Mouse (Mus musculus): Measurements from ENCODE around the gene Bag3.

The Bag3 gene

DNA sequence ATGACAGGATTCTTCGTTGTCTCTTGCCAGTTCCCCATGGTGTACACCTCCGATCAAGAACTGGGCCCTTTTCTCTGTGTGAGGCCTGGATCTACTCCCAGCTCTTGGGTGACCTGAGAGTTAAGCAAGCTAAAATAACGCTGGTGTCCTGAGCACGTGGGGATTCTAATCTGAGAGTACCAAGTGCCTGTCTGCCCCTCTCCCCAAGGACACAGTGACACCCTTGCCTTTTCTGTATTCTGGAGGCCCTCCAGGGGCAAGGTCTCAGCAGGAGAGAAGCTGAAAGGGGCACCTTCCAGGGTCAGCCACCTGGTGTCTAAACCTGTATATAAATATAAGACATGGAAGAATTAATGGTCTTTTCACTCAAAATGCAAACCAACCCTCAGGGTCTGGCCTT is 14.3 kb downstream of the Bag3 start:
- DNase-seq (ENCODE audit: low read depth, low spot score): no peak

DNA sequence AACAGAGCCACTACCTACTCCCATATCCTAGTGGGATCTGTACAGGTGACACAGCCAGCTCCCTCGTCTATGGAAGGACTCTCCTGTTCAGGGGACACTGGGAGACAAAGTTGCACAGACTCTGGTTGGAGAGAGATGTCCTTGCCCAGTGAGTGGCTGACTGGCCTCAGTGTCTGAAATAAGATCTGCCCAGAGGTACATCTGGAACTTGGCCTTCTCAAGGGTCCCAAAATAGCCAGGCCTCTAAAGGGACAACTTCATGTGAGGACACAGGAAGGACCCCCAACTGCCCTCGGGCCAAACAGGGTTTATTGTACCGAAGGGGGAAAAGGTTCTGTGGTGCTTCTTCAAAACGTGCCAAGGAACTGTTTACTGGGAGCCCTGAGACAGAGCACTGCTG is 14.8 kb downstream of the Bag3 start:
- no peak for DNase-seq (ENCODE audit: low read depth, low spot score)

DNA sequence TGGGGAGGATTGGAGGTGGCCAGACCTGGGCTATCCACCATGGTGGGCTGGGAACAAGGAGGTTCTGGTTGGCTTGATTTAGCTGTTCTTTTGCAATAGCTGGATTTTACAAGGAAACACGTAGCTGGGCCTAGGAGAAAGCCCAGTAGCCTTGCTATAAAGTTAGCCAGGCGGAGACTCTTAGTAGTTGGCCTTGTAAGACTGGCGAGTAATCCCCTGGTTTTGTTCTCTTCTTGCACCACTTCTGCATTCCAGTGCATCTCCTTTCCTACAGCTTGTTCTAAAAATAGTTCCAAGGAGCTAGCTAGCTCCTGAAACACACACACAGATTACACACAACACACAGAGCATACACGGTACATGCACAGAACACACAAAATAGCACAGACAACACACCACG is 15.4 kb downstream of the Bag3 start:
- DNase-seq (ENCODE audit: low read depth, low spot score): no peak

DNA sequence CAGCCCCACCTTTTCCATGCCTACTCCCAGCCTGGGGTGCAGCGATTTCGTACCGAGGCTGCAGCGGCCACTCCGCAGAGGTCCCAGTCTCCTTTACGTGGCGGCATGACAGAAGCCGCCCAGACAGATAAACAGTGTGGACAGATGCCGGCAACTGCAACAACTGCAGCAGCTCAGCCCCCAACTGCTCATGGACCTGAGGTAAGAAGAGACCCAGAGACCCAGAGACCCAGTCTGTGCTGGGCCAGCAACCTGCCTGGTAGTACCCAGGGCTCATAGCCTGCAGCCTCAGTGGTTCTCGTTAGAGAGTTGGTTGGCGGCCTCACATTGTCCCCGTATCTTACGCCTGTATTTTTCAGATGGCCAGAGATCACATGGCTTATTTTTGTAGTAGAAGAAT is 16.7 kb downstream of the Bag3 start:
- DNase-seq (ENCODE audit: low read depth, low spot score): no peak

DNA sequence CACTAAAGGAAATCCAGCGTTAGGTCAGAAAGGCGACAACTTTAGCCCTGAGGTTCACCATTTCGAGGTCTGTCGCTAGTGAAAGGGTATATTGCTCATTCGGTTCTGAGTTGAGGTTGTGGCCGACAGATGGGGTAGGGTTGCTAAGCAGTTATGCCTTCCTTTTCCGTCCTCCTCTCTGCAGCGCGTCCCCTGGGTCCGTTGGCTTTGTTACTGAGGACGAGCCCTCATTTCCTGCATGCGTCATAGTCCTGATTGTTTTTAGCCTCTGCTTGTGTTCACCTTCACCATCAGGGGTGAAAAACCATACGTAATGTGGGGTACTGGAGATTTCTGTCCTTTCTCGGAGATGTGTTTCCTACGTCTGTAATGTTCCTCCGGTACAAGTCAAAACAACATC is 17.3 kb downstream of the Bag3 start:
- DNase-seq (ENCODE audit: low read depth, low spot score): no peak

DNA sequence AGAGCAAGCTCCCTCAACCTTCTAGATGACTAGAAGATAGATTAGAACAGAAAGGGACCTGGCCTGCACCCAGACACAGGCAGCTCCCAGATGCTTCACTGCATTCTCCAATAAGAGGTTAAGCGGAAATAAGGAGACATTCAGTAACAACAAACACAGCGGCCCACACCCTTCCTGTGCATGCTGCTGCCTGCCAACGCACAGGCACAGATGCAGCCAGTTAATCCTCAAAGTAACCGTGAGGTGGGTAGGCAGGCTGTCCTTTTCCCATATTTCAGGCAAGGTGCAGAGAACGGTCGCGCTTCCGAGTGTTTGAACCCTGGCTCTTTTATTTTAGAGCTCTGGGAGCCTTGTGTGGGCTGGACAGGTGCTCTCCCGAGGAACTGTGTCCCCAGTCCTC is 17.8 kb downstream of the Bag3 start:
- no peak for DNase-seq (ENCODE audit: low read depth, low spot score)

DNA sequence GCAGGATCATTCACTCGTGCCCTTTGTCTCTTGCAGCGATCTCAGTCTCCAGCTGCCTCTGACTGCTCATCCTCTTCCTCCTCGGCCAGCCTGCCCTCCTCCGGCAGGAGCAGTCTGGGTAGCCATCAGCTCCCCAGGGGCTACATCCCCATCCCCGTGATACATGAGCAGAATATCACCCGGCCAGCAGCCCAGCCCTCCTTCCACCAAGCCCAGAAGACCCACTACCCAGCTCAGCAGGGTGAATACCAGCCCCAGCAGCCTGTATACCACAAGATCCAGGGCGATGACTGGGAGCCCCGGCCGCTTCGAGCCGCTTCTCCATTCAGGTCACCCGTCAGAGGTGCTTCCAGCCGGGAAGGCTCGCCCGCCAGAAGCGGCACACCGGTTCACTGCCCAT is 18.4 kb downstream of the Bag3 start:
- no peak for DNase-seq (ENCODE audit: low read depth, low spot score)

DNA sequence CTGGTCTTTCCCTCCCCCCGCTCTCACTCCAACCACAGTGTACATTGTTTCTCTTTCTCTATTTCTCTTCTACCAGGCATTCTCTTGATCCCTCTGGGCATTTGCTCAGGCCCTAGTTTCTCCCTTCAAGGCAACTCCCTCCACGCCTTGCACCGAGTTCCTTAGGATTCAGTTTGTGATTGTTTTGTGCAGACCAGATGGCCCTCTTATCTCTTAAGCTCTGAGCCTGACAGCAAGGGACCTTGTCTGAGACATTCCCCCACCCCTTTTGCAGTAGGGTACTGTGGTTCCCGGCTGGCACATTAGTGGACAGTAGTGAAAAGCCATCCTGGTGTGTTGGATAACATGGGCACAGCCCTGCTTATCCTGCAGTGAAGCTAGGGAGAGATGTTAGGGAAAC is 19.1 kb downstream of the Bag3 start:
- no peak for DNase-seq (ENCODE audit: low read depth, low spot score)

DNA sequence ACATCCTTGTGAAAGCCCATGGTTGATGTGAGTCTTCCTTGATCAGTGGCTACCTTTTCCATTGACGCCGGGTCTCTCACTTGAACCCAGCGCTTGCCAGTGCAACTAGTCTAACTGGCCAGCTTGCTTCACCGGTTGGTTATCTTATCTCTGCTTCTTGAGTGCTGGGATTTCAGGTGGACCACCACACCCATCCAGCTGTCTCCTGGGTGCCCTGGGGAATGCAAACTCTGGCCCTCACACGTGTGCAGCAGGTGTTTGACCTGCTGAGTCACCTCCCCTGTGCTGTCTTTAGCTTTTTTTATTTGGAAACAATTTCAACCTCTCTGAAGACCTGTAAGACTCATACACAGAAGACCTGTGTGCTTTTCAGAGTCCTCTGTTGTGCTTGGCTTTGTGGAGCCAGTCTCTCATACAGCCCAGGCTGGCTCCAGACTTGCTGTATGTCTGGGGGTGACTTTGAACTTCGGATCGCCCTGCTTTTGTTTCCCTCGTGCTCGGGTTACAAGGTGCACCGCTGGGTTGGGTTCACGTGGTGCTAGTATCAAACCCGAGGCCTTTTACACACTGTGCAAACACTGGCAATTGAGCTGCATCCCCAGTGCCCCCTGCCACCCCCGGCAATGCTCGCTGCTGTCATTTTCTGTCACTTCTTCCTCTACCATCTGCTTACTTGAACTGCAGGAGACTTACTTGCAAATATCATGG is 19.9 kb downstream of the Bag3 start:
- no peak for DNase-seq (ENCODE audit: low read depth, low spot score)

DNA sequence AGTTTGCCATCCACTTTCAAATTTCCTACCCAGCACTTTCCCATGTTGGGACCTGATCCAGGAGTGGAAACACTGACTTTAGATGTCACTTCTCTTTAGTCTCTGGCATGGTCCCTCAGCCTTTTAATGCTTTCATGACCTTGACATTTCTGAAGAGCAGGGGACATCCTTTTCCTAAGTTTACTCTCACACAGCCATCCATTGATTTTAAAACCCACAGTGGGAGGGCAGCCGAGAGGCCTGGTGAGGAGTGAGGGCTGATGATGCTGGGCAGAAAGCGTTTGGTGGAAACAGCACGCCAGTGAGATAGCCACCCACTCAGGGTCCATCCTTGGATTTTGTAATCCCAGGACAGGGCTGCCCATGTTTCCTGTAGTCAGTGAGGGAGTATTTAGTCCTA is 20.5 kb downstream of the Bag3 start:
- DNase-seq (ENCODE audit: low read depth, low spot score): no peak

DNA sequence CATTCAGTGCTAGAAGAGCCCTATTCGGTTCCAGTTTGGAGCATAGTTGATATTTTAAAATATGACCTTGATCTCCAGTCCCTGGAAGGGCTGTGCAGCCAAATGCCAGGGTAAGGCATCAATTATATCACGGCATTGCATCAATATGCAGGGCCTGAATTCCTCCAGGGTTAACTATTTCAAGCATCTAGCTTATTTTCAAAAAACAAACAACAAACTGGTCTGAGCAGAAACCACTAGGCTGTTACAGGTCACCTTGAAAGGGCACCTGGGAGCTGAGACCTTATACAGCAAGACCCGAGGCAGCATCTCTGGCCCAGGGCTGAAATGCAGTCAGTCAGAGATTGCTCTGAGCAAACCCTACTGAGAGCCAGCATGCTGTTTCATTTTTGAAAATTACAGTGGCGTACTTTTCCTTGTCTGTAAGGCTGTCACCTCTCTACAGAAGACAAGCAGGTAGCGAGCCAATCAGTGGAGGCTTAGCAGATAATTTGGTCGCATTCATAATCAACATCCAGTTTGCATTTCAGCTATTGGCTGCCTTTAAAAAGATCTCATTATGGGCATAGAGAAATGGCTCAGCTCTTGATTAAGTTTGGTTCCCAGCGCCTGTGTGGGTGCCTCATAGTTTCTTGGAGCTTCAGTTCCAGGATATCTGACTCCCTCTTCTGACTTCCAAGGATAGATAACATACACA is 21.3 kb downstream of the Bag3 start:
- no peak for DNase-seq (ENCODE audit: low read depth, low spot score)

DNA sequence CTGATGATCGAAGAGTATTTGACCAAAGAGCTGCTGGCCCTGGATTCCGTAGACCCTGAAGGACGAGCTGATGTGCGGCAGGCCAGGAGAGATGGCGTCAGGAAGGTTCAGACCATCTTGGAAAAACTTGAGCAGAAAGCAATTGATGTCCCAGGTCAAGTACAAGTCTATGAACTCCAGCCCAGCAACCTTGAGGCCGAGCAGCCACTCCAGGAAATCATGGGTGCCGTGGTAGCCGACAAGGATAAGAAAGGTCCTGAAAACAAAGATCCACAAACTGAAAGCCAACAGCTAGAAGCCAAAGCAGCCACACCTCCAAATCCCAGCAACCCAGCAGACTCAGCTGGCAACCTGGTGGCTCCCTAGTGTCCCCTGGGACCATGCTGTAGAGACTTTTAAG is 22.6 kb downstream of the Bag3 start:
- no peak for DNase-seq (ENCODE audit: low read depth, low spot score)

DNA sequence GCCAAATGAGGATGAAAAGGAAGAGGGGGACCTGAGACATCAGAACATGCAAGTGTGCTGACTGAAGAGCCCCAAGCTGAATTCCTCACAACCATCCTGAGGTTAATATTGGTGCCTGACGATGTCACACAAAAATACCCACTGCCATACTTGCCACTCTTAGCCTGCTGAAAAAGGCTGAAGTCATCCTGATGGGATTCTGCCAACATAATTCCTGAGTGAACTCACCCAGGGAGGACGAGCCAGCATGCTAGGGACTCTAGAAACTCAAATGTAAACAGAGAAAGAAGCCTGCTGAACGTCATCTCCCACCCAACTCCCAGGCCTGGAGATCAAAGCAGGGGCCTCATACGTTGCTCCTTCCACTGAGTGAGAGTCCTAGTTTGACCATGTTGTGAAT is 25.7 kb downstream of the Bag3 start:
- no peak for DNase-seq (ENCODE audit: low read depth, low spot score)

DNA sequence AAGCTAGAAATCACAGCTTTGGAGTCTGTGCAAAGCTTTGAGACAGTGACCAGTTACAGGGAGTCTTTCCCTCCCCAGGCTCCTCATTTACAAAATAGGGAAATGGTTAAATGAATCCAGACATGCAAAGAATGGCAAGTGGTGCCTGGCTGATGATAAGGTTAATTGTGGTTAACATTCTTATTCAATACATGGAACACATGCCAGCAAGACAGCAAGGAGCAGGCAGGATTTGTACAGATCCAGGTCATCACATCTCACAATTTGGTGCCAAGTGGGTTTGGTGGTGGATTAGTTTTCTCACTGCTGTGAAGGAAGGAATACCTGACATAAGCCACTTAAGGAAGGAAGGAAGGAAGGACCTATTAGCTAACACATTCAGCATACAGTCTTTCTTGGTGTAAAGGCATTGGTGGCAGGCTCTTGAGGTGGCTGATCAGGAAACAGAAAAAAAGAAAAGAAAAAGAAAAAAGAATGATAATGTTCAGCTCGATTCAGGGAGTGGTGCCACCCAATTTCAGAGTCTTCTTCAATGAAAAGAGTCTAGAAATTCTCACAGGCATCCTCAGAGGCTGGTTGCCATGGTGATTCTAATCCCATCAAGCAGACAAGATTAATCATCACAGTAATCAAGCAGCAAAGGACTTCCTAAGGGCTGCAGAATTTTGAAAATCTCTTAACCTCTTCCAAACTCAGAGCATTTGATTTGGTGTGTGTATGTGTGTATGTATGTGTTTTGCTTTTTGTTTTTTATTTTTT is 27.1 kb downstream of the Bag3 start:
- no peak for DNase-seq (ENCODE audit: low read depth, low spot score)

DNA sequence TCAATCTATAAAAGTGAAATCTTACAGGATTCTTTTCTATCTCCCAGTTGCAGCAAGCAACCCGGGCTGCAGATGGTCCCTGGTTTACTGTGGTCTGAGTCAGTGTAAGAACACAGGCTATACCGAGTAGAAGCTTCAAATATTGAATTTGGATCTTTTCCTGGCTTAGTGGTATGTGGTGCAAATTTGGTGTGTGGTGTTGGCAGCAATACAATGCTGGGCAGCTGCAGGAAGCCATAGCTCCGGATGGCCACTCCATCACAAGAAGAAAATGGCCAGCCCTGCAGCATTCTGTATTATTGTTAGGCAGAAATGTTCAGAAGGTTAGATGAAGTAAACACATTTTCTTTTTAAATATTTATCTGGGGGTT is 27.7 kb downstream of the Bag3 start:
- no peak for DNase-seq (ENCODE audit: low read depth, low spot score)

DNA sequence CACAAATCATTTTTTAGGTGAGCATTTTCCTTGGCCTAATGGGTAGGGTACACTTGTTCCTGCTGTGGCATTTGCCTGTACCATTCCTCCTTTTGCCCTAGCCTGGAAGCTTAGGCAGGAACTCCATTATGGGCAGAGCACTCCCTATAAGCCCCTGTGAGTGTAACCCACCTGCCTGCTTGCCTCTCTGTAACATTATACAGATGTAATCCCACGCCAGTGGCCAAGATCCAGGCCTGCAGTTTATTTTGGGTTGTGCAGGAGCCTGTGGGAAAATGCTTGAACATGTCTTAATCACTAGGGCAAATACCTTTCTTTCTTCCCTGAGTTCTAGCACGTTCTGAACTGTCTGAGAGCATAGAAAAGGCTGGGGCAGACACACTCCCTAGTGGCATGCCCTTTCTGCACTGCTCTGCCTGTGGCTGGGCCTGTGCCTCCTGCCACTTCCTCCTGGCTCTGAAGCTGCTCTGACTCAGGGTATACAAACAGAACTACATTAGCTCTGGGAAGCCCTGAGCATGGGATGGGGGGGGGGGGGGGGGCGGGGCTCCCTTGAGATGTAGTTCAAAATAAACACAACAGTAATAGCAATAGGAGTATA is 29.8 kb downstream of the Bag3 start:
- DNase-seq (ENCODE audit: low read depth, low spot score): no peak

DNA sequence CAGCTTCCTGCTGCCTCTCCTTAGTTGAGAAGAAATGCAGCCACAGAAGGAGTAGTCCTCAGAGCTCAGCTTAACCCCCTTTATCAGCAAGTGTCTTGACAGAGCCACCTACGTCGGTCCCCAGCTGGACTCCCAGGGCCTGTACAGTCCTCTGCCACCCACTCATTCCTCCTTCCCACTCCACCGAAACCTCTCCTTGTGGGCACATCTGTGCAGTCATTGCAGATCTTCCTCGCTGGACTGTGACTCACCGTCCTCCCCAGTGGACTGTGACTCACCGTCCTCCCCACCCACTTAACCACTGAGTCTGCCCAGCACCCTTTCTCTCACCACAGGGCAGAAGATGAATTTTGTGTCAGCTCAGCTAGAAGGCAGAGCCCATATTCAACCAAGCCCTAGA is 31.1 kb downstream of the Bag3 start:
- no peak for DNase-seq (ENCODE audit: low read depth, low spot score)

DNA sequence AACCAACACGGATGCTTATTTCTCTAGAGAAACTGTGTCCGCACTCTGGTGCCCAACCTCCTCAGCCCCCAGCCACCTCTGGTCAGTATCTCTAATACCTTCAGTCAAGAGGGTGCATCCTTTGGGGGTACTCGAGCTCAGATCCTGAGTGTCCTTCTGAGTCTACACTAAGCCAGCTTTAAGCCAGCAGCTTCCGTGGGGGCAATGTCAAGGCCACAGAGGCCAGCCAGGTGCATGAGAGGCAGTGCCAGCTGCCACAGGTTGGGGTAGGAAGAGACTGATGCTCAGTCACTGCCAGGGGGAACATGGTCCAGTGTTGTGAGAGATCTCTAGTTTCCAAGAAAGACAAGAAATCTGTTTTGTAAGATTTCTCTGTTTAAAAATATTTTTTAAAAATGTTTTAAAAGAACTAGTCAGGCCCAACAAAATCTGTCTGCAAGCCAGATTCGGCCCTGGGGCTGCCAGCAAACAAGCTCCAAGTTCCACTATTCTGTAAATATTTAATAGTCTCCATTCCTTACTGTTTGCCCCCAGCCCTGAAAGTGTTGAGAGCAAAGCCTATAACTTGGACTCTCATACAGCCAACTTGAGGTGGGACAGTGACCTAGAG is 31.8 kb downstream of the Bag3 start:
- DNase-seq (ENCODE audit: low read depth, low spot score): no peak

DNA sequence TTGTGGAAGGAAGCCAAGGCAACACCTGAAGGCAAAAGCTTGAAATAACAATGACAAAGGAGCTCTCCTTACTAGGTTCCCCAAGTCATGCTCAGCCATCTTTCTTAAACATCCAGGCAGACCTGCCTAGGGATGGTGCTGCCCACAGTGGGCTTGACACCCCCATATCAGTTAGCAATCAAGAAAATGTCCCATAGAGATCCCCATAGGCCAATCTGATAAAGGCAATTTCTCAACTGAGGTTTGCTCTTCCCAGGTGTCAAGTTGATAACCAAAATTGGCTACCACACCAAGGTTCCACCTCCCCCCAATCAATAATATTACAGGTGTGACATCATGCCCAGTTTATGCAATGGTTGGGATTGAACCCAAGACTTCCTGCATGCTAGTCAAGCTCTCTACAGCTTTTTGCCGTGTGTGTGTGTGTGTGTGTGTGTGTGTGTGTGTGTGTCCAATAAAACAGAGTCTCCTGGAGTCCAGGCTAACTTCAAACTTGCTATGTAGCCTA is 33.6 kb downstream of the Bag3 start:
- no peak for DNase-seq (ENCODE audit: low read depth, low spot score)

DNA sequence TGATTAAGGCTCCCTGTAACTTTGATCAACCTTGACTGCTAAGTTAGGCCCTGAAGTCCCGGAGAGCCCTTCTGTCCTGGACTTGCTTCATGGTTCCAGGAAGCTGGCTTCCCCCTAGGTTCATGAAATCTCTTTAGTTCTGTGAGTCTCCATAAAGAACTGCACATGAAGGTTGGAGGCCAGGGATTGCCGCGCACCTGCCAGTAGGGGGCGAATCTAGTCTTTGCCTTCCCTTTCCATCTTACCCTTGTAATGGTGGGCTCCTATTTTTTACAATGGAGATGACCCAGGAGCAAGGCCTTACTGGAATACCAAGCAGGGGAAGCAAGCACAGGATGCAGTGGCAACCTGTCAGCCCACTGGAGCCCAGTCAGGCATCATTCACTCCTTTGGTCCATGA is 40.0 kb downstream of the Bag3 start:
- DNase-seq (ENCODE audit: low read depth, low spot score): no peak

DNA sequence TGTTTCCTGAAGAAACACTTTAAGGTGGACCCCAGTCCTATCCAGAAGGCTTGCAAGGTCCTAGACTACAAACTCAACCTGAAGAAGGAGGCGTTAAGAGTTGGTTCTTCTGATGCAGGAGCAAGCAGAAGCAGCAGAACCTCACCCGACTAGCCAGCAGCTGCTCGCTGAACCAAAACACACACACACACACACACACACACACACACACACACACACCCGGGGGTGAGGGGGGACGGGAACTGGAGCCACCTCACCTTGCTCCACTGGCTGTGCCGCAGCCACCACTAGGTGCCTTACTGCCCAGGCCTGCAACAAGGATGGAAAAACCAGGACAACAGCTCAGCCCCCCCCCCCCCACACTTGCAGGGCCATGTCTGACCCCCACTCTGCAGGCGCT is 42.9 kb downstream of the Bag3 start:
- DNase-seq (ENCODE audit: low read depth, low spot score): no peak
